Mouse (Mus musculus) hematopoietic stem cell, adult 5-6 weeks (primary cell): ENCODE measurements around the gene Gon7. TPM values are rescaled to one million over a fixed set of nuclear protein-coding genes. Genes with fewer than 3 reads are reported as not detected.

Source experiments
- ATAC-seq, 2 experiments: fragments of 125-278 bp in 1 of 2; replicated peaks in 1 of 2; 2 replicates each; pipeline ENCODE4 v1.8.0; 2016 to 2017; ENCODE audit warnings: inconsistent platforms in 2 of 2, mild to moderate bottlenecking in 2 of 2, moderate number of reproducible peaks in 2 of 2, low read depth in 1 of 2, moderate TSS enrichment in 1 of 2; ENCODE audit not compliant: low FRiP score in 2 of 2, poor library complexity in 2 of 2, severe bottlenecking in 2 of 2, insufficient read depth in 1 of 2, low TSS enrichment in 1 of 2
- total RNA-seq: library from RNA; stranded (forward); fragments of 172-1452, 232-1000 nt; gene quantifications from 2 replicates; pipeline ENCODE4 v1.2.3, GENCODE M21; 2017

The Gon7 gene
- total RNA-seq, 1 experiment from 2014 or later: 16.5 TPM

DNA sequence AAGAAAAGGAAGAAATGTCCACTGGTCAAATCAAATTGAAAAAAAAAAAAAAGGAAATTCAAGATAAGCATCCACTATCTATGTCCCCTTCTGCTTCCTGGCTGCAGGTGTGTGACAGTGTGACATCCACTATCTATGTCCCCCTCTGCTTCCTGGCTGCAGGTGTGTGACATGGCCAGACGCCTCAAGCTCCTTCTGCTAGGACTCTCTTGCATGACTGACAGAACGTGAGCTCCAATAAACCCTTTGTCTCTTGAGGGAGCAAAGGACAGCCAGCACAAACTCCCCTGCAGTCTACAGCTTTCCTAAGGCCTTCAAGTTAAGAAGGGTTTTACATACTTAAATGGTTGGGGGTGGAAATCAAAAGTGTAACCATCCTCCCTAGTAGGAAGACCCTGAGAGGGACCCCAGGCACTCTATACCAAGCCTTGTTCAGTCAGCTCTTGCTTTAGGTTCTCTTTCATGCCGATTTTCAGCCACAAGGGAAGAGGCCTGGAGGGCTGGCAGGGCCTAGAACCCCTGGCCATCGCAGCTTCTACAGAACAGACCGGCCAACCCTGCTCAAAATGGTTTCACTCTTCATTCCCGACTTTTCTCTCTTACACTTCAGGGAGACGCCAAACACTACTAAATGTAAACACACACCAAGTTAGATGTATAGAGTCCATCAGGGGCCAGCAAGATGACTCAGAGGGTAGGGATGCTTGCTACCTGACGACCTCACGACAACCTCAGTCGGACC lies 42.8 kb downstream of the Gon7 start:
- ATAC-seq: no peak

GRCm38 (mm10) chr12:102714116-102714515 lies 43.5 kb downstream of the Gon7 start:
- no peak for ATAC-seq

GRCm38 (mm10) chr12:102713153-102713865 lies 44.3 kb downstream of the Gon7 start:
- ATAC-seq: peak in 1 of 2 experiments; percentile 53; a peak in 2 of 4 replicates

- no peak for ATAC-seq
Measured at GRCm38 (mm10) chr12:102710851-102711375, 46.7 kb downstream of the Gon7 start.

- no peak for ATAC-seq
Measured at GRCm38 (mm10) chr12:102709896-102710295, 47.7 kb downstream of the Gon7 start.

- ATAC-seq: no peak
Measured at GRCm38 (mm10) chr12:102708220-102708619, 49.4 kb downstream of the Gon7 start.

DNA sequence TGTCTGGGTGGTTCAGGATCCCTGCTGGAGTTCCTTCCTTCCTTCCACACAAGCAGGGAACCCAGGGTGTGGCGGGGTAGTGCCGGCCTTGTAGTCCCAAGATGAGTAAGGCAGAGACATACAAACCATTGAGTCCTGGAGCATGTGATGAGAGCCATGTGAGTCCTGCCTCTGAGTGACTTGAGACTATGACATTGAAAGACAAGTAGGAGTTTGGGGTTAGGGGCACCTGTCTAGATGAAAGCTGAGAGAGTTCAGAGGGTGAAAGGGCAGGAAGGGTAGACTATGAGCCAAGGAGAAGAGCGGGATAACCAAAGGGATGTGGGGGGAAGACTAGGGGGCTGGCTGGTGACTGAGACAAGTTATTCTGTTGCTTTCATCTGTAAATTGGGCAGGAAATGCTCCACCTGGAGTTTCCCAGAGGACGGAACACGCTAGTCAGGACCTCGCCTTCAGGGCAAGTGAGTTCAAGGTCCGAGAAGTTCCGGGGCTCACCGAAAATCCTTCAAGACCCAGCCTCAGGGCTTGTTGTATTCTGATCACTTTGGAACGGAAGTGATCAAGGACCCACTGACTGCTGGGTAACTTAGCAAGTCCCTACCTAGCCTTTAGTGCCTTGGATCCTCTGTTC lies 50.7 kb downstream of the Gon7 start:
- ATAC-seq: no peak

- ATAC-seq: no peak
Measured at GRCm38 (mm10) chr12:102705906-102706640, 51.5 kb downstream of the Gon7 start.

- ATAC-seq: peak; percentile 72 to 80
Measured at GRCm38 (mm10) chr12:102705216-102705871, 52.3 kb downstream of the Gon7 start.

DNA sequence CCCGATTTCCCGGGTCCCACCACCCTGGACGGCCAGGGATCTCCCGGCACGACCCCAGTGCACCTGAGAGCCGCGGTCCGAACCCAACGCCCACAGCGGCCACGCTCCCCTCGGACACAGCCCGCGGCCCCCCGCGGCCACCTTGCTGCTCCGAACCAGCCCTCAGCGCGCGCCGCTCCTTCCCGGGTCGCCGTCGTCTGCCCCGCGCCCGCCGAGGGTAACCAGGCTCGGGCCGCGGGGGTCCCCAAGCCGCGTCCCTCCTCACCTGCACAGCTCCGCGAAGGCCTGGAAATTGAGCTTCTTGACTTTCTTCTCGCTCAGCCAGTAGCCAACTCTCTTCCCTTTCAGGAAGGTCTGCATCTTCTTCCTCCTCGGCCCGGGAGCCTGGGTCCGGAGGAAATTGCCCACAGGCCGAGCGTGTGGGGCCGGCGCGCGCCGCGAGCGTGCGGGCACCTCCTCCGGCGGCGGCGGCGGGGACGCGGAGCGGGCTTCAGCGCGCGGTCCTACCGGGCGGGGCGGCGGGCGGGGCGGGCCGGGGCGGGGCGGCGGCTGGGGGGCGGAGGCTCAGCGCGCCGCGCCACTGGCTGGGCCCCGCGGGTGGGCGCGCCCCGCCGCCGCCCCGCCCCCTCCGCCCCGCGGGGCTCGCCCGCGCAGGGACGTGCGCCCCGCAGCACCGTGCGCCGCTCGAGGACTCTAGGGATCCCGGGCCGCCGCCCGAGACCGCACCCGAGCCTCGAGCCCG lies 53.0 kb downstream of the Gon7 start, which contains the start of gene Itpk1:
Gene Itpk1 (minus strand): TSS at position 474 of the 742 bp plus-strand sequence.
- ATAC-seq: peak in 1 of 2 experiments; percentile 4; a peak in 1 of 4 replicates

DNA sequence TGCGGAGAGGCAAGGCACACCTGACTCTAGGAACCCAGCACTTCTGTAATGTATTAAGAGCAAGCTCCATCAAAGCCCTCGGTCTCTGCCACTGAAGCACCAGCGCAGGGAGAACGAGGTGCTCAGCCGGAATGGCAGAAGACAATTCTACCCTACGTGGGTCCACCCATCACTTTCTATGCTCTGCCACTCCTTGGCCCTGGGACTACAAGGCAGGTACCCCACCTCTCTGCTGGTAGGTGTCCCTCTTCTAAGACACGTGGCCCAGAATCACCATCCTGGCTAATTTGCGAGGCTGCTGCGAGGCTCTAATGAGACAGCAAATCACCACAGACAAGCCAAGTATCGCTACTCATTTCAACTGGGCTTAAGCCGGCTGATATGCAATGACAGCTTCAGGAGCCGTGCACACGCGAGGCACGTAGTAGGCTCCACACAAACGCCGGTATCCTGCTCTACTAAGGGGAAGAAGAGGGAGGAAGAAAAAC lies 53.6 kb downstream of the Gon7 start:
- ATAC-seq: peak in 1 of 2 experiments; percentile 3; a peak in 1 of 4 replicates

DNA sequence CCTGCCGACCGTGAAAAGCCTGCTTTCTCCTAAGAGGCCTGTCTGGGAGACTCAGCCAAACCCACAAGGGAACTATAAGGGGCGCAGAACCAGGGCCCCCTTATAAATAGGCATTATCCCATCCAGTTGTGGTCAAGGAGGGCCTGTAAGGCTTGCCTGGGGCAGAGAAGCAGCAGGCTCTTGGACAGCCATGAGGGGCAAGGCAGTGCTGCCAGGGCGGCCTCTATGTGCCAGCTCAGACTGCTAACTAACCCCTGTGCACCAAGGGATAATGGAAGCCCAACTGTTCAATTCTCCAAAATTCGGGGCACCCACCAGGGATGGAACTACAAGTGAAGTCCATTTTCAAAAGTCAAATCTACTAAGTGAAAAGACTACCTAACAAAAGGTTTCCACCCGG lies 54.2 kb downstream of the Gon7 start:
- ATAC-seq: no peak

Other genes with a start within 250 kb of the Gon7 start
- gene Chga, start 202.8 kb downstream of the Gon7 start, total RNA-seq: 0.94 and 1.1 TPM in 2 replicates
- gene Itpk1, start 52.9 kb downstream of the Gon7 start, total RNA-seq: 19.1 and 20.7 TPM in 2 replicates
- 10.8 and 17.4 TPM in 2 replicates for gene Moap1, start 14.1 kb downstream of the Gon7 start, total RNA-seq
- gene Tmem251, start 14.0 kb downstream of the Gon7 start, total RNA-seq: 8.4 and 10.9 TPM in 2 replicates
- not detected in 2 replicates for gene Gm28051, start within 50 bp of the Gon7 start, total RNA-seq
- 56.6 and 63.3 TPM in 2 replicates for gene Ubr7, start 164 bp upstream of the Gon7 start, total RNA-seq
- gene Gm20604, start 869 bp upstream of the Gon7 start, total RNA-seq: 7.3 and 9.8 TPM in 2 replicates
- gene Btbd7, start 120.7 kb upstream of the Gon7 start, total RNA-seq: 31.6 and 36.5 TPM in 2 replicates
- not detected in 2 replicates for gene Cox8c, start 141.5 kb upstream of the Gon7 start, total RNA-seq
- 0.35 and 0.44 TPM in 2 replicates for gene Unc79, start 191.1 kb upstream of the Gon7 start, total RNA-seq